Mouse (Mus musculus): Measurements from ENCODE around the gene Rab11fip5.

Gene Rab11fip5

GRCm38 (mm10) chr6:85373951-85374733, at the start of gene Rab11fip5:
Gene Rab11fip5, minus strand, starts transcription at chr6:85374634.
- DNase-seq: no peak

- no peak for DNase-seq
Observed at GRCm38 (mm10) chr6:85423836-85424379, 49.5 kb upstream of the Rab11fip5 start, which contains the start of gene Noto. Gene Noto, plus strand, starts transcription at chr6:85423886.

GRCm38 (mm10) chr6:85419150-85419549, 44.7 kb upstream of the Rab11fip5 start:
- no peak for DNase-seq

- no peak for DNase-seq
Observed at GRCm38 (mm10) chr6:85415829-85416228, 41.4 kb upstream of the Rab11fip5 start.

- DNase-seq: no peak
Observed at GRCm38 (mm10) chr6:85410771-85411273, 36.4 kb upstream of the Rab11fip5 start.

- DNase-seq: no peak
Observed at GRCm38 (mm10) chr6:85409003-85409402, 34.6 kb upstream of the Rab11fip5 start.

- no peak for DNase-seq
Observed at GRCm38 (mm10) chr6:85403039-85403438, 28.6 kb upstream of the Rab11fip5 start.

GRCm38 (mm10) chr6:85402613-85403012, 28.2 kb upstream of the Rab11fip5 start:
- no peak for DNase-seq

DNA sequence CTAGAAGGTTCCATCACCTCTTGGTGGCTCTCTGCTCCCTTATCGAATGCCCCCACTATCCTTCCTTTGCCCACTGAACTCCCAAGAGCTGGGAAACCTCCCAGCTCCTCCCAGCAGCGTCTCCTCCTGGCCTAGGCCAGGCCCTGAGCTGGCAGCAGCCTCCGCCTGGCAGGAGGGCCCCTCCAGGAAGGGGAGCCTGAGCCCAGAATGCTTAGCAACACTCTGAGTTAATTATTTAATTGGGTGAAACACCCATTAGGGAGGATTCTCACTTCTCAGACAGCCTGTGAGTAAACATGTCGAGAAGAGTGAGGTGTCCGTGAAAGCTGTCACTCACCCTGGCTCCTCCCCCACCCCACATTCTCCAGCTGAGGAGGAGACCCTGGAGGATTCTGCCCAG, 25.3 kb upstream of the Rab11fip5 start:
- DNase-seq: no peak

GRCm38 (mm10) chr6:85397165-85397564, 22.7 kb upstream of the Rab11fip5 start:
- no peak for DNase-seq

DNA sequence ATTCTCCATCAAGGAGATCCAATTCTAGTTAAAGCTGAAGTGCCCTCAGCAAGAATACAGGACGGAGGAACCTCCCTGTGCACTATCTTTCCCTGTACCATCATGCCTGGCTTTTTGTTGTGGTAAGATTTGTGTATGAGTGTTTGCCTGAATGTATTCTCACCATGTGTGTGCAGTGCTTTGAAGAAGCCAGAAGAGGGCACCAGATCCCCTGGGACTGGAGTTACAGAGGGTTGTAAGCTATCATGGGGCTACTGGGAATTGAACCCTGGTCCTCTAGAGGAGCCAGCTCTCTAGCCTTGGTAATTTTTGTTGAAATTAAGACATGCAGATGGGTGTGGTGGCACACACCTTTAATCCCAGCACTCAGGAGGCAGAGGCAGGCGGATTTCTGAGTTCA, 20.9 kb upstream of the Rab11fip5 start:
- no peak for DNase-seq

GRCm38 (mm10) chr6:85391803-85392202, 17.4 kb upstream of the Rab11fip5 start:
- DNase-seq: peak; percentile 63

- no peak for DNase-seq
Observed at GRCm38 (mm10) chr6:85388608-85389007, 14.2 kb upstream of the Rab11fip5 start.

- no peak for DNase-seq
Observed at GRCm38 (mm10) chr6:85382791-85383190, 8.4 kb upstream of the Rab11fip5 start.

DNA sequence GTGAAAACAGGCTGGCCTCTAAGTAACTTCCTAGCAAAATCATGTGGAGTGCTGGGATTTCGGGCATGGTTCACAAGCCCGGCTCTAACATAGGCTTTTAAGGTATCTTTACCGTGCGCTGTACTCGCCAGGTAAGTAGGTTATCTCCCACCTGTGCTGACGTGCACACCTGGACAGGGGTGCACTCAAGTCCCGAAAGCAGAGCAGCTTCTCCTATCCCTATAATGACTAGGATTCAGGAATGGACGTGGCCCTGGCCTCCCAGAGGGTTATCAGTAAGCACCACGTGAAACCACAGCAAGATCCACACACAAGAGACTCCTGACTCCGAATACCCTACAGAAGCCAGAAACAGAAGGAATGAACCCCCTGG, 7.2 kb upstream of the Rab11fip5 start:
- DNase-seq: no peak

- no peak for DNase-seq
Observed at GRCm38 (mm10) chr6:85380901-85381647, 6.6 kb upstream of the Rab11fip5 start.

DNA sequence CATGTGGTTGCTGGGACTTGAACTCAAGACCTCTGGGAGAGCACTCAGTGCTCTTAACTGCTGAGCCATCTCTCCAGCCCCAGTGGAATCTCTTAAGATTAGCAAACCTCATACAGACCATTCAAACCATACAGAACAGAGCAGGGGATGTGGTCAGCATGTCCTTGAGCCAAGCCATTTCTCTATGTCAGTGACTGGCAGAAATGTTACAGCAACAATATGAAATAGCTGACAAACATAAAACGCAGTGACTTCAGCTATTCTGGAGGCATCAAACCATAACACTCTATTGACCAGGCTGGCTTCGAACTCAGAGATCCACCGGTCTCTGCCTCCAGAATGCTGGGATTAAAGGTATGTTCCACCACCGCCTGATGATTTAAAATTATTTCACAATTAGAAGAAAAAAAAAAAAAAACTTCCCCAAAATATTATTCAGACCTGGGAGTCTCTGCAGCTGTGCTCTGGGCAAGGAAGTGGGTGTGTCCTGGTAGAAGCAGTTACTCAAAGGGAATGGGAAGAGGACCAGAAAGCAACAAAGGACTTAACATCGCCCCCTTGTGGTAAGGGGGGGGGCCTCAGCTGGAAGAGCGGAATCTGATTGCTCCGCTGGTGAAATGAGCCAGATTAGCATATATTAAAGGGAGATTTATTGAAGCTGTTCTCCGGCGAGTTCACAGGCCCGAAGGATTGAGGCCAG, 5.9 kb upstream of the Rab11fip5 start:
- DNase-seq: peak; percentile 74

- DNase-seq: no peak
Observed at GRCm38 (mm10) chr6:85378629-85379028, 4.2 kb upstream of the Rab11fip5 start.

DNA sequence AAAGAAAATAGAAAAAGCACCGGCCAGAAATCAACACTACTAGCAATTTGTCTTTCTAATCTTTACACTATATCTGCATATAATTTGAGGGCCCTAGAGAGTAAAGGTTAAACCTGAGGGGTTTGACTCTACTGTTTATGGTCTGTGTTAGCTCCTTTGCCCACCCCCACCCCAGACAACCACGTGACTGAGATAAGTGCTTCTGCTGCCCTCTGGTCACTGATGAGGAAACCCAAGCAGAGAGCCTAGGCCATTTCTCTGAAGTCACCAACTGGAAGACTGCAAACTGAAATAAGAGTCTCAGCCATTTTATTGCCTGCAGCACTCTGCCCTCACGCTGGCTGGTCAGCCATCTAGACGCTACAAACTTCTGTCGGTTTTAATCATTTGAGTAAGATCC, 3.4 kb upstream of the Rab11fip5 start:
- DNase-seq: no peak

DNA sequence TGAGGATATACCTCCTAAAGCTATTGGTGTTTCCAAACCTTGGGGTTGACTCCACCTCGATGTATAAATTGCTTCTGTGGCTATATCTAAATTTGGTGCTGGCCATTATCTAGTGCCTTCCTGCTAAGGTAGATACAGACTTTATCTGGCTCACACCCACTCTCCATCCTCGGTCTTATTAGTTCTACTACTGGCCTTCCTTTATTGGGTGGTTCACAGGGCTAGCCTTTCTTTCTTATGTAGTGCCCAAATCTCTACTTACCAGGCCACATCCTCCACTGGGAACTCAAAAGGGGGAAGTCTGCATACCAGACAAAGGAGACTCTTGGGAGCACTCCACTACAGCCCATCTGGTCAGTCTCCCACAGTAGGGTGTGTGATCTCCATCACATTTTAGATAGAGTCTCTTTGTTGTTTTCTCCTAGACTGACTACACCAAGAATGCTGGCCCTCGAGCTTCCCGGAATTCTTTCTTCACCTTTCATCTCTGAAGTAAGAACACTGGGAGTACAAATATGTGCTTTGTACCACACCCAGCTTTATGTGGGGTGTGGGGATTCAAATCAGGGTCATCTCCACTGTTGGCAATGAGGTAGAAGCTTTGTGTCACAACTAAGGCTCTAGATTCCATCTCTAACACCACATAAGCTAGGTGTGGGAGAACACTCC, 2.8 kb upstream of the Rab11fip5 start:
- DNase-seq: no peak

DNA sequence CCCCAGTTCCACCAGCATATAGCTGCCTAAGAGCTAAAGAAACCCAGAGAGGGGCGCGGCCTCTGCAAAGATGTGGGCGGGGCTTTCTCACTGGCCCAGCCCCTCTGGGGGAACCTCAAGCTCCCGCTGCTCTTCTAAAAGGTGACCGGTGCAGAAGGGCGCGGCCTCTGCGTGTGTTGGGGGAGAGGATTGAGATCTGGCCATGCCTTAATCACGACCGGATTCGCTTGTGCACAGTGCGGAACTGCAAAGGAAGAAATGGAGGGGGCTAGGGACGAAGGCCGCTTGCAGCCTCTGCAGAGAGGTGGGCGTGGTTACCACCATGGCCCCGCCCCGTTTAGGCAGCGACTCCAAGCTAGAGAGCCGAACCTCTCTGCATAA, 290 bp upstream of the Rab11fip5 start:
- peak; percentile 97 for DNase-seq

GRCm38 (mm10) chr6:85373066-85373860, 1.2 kb downstream of the Rab11fip5 start:
- DNase-seq: no peak

Measured in cerebellum, adult 11 months (tissue).